Mouse (Mus musculus) midbrain, postnatal 0 days (tissue): ENCODE results near the gene Dpf2. TPM values are rescaled to one million over a fixed set of nuclear protein-coding genes. Genes with fewer than 3 reads are reported as not detected.

Experiments
- ATAC-seq: fragments of 200-750 bp; cut with Nextera tagmentation; 2 replicates; pipeline ENCODE4 v1.8.0; 2017; ENCODE audit warnings: moderate number of reproducible peaks, mild to moderate bottlenecking, moderate TSS enrichment, moderate library complexity; ENCODE audit not compliant: low FRiP score
- DNase-seq: peaks from one replicate; pipeline ENCODE4 v3.0.0-alpha.2; 2015; ENCODE audit warnings: low spot score
- H3K27ac ChIP-seq: fragments of 300-500 bp; sonication (generic); 2 replicates; pipeline ENCODE4 v1.5.1; 2014; ENCODE audit warnings: low read depth, mild to moderate bottlenecking, low read length, mixed read lengths
- H3K27me3 ChIP-seq: fragments of 300-500 bp; sonication (generic); 2 replicates; pipeline ENCODE4 v1.6.1; 2014; ENCODE audit warnings: low read length, control low read depth, mixed read lengths; ENCODE audit not compliant: insufficient read depth
- H3K36me3 ChIP-seq: fragments of 300-500 bp; sonication (generic); 2 replicates; pipeline ENCODE4 v1.6.1; 2014; ENCODE audit warnings: low read length, control low read depth, mixed read lengths; ENCODE audit not compliant: insufficient read depth
- H3K4me1 ChIP-seq: fragments of 300-500 bp; sonication (generic); 2 replicates; pipeline ENCODE4 v1.6.1; 2014; ENCODE audit warnings: mild to moderate bottlenecking, control low read depth, antibody characterized with exemption, low read length, mixed read lengths; ENCODE audit not compliant: insufficient read depth
- H3K4me2 ChIP-seq: fragments of 300-500 bp; sonication (generic); 2 replicates; pipeline ENCODE4 v1.6.1; 2014; ENCODE audit warnings: low read depth, mild to moderate bottlenecking, low read length, mixed read lengths; ENCODE audit not compliant: poor library complexity, severe bottlenecking
- H3K4me3 ChIP-seq: fragments of 300-500 bp; sonication (generic); 2 replicates; pipeline ENCODE4 v1.5.1; 2014; ENCODE audit warnings: low read depth, mild to moderate bottlenecking, low read length, moderate library complexity
- H3K9ac ChIP-seq: fragments of 300-500 bp; sonication (generic); replicated peaks from 2 replicates; pipeline ENCODE4 v1.6.1; 2014; ENCODE audit warnings: mild to moderate bottlenecking, low read length, moderate library complexity, mixed read lengths; ENCODE audit not compliant: poor library complexity, severe bottlenecking
- H3K9me3 ChIP-seq: fragments of 300-500 bp; sonication (generic); 2 replicates; pipeline ENCODE4 v1.6.1; 2016; ENCODE audit warnings: low read length, control low read depth
- CTCF ChIP-seq: IDR thresholded peaks from 2 replicates; pipeline ENCODE4 v1.5.1; 2016; ENCODE audit warnings: antibody characterized with exemption, mild to moderate bottlenecking
- WGBS: fragments of 180-500 bp; shearing (Covaris S2); extraction: QIAGEN DNeasy Blood & Tissue Kit; methylation state at CpG from one replicate; pipeline ENCODE4 v1.1.7; 2014; 5-methylcytosine and 5-hydroxymethylcytosine counted together
- polyA plus RNA-seq: library from polyadenylated mRNA; unstranded; fragments of >200 nt; fragmentation: Nextera tagmentation; extraction: Ambion mirVana; gene quantifications from 2 replicates; pipeline ENCODE4 v1.2.1, GENCODE M21; 2015
- total RNA-seq: library from RNA; depleted of rRNA; stranded (reverse); fragments of >200 nt; gene quantifications from 2 replicates; pipeline ENCODE4 v1.2.3, GENCODE M21; 2014

The Dpf2 gene
- total and polyA plus RNA-seq, 2 experiments from 2014 or later: 61.0 to 84.7 TPM

GRCm38 (mm10) chr19:5929634-5930596, 17.1 kb upstream of the Dpf2 start:
- no peak for ATAC-seq
- no peak for TF ChIP-seq CTCF
- no peaks in the 10 kb centered on the region for H3K27me3 ChIP-seq
- no peak overlapping the region for H3K4me3 ChIP-seq
- DNase-seq: no peak
- H3K4me1 ChIP-seq: no peaks in the 10 kb centered on the region
- WGBS: 66% methylated on average over 14 of the region's 14 CpGs
- H3K36me3 ChIP-seq: no peaks in the 10 kb centered on the region
- no peak overlapping the region for H3K4me2 ChIP-seq
- no peak overlapping the region for H3K9ac ChIP-seq
- H3K9me3 ChIP-seq: no peaks in the 10 kb centered on the region
- H3K27ac ChIP-seq: no peak overlapping the region

- Histone ChIP-seq H3K36me3 (no peaks in the 10 kb centered on the region), H3K9me3 (no peaks in the 10 kb centered on the region), H3K4me3 (no peak overlapping the region), H3K4me1 (no peaks in the 10 kb centered on the region), H3K27me3 (no peaks in the 10 kb centered on the region), H3K27ac (no peak overlapping the region), H3K9ac (no peak overlapping the region), H3K4me2 (no peak overlapping the region)
- WGBS: 77% methylated on average over 3 of the region's 3 CpGs
- ATAC-seq: no peak
- no peak for TF ChIP-seq CTCF
- no peak for DNase-seq
Measured at GRCm38 (mm10) chr19:5928546-5928945, 15.7 kb upstream of the Dpf2 start.

DNA sequence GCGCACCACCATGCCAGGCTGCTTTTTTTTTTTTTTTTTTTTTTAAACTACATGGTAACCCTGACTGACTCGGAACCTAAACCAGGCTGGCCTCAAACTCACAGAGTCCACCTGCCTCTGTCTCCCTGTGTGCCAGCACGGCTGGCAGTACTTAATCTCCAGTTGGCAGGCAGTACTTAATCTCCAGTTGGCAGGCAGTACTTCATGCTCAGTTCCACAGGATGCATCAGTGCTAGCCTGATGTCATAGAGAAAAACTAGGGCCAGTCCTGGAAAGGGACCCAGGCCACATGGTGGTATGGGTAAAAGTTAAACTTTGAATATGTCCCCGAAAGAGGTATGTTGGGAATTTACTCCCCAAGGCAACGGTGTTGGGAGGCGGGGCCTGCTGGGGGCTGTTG, 15.3 kb upstream of the Dpf2 start:
- DNase-seq: no peak
- H3K4me2 ChIP-seq: no peak overlapping the region
- no peak for ATAC-seq
- no peak overlapping the region for H3K4me3 ChIP-seq
- 78% methylated on average over 6 of the region's 6 CpGs for WGBS
- H3K27ac ChIP-seq: no peak overlapping the region
- no peaks in the 10 kb centered on the region for H3K4me1 ChIP-seq
- no peaks in the 10 kb centered on the region for H3K36me3 ChIP-seq
- no peak for TF ChIP-seq CTCF
- H3K9me3 ChIP-seq: no peaks in the 10 kb centered on the region
- no peaks in the 10 kb centered on the region for H3K27me3 ChIP-seq
- no peak overlapping the region for H3K9ac ChIP-seq

DNA sequence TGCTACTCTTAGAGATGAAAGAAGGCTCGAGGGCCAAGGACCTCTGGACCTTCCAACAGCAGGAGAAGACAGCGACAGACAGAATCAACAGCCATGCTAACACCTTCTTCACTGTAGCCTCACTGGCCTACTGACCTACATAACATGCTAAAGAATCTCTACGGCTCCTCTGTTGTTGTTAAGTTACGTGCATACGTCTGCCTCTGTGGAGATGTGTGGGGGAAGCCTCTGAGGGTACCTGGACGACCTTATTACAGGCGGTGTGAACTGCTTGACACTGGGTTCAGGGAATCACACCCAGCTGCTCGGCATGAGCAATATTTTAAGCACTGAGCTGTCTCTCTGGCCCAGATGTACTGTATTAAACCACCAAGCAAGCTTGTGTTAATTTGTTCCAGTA, 14.7 kb upstream of the Dpf2 start:
- no peak for ATAC-seq
- no peaks in the 10 kb centered on the region for H3K9me3 ChIP-seq
- H3K4me2 ChIP-seq: no peak overlapping the region
- no peak overlapping the region for H3K4me3 ChIP-seq
- H3K36me3 ChIP-seq: no peaks in the 10 kb centered on the region
- no peak overlapping the region for H3K9ac ChIP-seq
- no peaks in the 10 kb centered on the region for H3K4me1 ChIP-seq
- WGBS: 76% methylated on average over 8 of the region's 8 CpGs
- H3K27me3 ChIP-seq: no peaks in the 10 kb centered on the region
- no peak overlapping the region for H3K27ac ChIP-seq
- no peak for TF ChIP-seq CTCF
- DNase-seq: no peak

DNA sequence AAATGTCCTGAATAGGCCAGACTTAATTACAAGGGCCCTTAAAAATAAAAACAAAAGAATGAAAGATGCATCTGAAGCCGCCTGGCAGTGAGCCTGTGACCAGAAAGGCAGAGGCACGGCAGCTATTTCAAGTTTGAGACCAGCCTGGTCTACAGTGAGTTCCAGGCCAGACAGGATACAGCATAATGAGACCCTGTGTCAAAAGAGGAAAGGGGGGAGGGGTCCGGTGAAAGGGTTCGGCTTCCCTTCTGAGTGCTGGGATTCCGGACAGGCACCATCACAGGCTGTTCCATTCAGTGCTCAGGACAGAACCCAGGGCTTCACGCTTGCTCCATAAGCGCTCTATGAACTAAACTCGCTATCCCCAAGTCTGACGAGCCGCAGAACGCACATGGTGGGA, 14.2 kb upstream of the Dpf2 start:
- no peak for DNase-seq
- H3K27me3 ChIP-seq: no peaks in the 10 kb centered on the region
- no peak overlapping the region for H3K9ac ChIP-seq
- no peak overlapping the region for H3K4me3 ChIP-seq
- no peak for ATAC-seq
- TF ChIP-seq CTCF: no peak
- no peaks in the 10 kb centered on the region for H3K4me1 ChIP-seq
- WGBS: 76% methylated on average over 11 of the region's 11 CpGs
- no peak overlapping the region for H3K4me2 ChIP-seq
- no peaks in the 10 kb centered on the region for H3K36me3 ChIP-seq
- no peak overlapping the region for H3K27ac ChIP-seq
- H3K9me3 ChIP-seq: no peaks in the 10 kb centered on the region

DNA sequence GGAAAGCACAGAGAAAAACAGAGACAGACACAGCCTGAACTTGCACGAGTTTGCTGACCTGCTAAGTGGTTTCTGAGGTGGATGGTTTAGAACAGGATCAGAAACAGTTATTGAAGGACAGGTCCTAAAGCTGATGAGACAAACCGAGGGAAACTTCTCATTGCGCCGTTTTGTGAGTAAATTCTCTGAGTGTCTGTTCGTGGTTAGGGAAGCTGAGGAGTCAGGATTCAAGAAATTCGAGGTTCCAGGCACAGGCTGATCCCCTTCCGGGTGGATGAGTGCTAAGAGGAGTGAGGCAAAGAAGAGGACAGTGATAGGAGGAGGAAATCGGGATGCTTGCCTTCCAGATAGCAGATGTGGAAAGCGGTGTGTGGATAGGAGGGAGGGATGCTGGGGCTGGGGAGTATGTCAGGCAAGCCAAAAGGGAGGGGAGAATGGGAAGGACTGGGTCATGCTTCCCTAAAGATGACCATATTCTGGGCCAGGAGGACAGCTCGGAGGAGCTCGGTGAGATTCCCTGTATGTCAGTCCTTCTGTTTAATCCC, 12.6 kb upstream of the Dpf2 start:
- no peak for DNase-seq
- H3K36me3 ChIP-seq: no peaks in the 10 kb centered on the region
- H3K9ac ChIP-seq: peak overlapping the region; percentile 73
- no peak for TF ChIP-seq CTCF
- ATAC-seq: no peak
- 26% methylated on average over 11 of the region's 11 CpGs for WGBS
- H3K4me3 ChIP-seq: peak overlapping the region; percentile 69
- no peaks in the 10 kb centered on the region for H3K9me3 ChIP-seq
- H3K27ac ChIP-seq: peak overlapping the region; percentile 26; the same call in 1 of the 2 replicates
- no peaks in the 10 kb centered on the region for H3K27me3 ChIP-seq
- peak overlapping the region; percentile 71 for H3K4me2 ChIP-seq
- no peaks in the 10 kb centered on the region; the same call in 1 of the 2 replicates for H3K4me1 ChIP-seq
